Mouse (Mus musculus) ES-E14 (cell line): ENCODE measurements around the gene Mex3a. TPM values are rescaled to one million over a fixed set of nuclear protein-coding genes. Genes with fewer than 3 reads are reported as not detected.

Source experiments
- DNase-seq: peaks from one replicate; pipeline ENCODE4 v3.0.0-alpha.2; 2013; ENCODE audit warnings: low read depth, low spot score
- H3K27ac ChIP-seq: 2 replicates; pipeline ENCODE4 v1.5.1; 2012; ENCODE audit warnings: low read depth, mild to moderate bottlenecking, low read length, moderate library complexity, mixed read lengths; ENCODE audit not compliant: poor library complexity, insufficient read depth, severe bottlenecking
- H3K36me3 ChIP-seq: 2 replicates; pipeline ENCODE4 v1.6.1; 2012; ENCODE audit warnings: mild to moderate bottlenecking, low read length, moderate library complexity, mixed read lengths; ENCODE audit not compliant: control insufficient read depth, poor library complexity, insufficient read depth, severe bottlenecking
- H3K4me1 ChIP-seq, 2 experiments: fragments of 150-350 bp in 1 of 2; sonication (generic) in 1 of 2; 2 replicates each; pipeline ENCODE4 v1.6.1; 2012; ENCODE audit warnings: low read length in 2 of 2, mild to moderate bottlenecking in 1 of 2, mixed read lengths in 1 of 2; ENCODE audit not compliant: control insufficient read depth in 2 of 2, insufficient read depth in 2 of 2, poor library complexity in 1 of 2
- H3K4me3 ChIP-seq, 2 experiments: fragments of 150-350 bp in 1 of 2; sonication (generic) in 1 of 2; 2 replicates each; pipeline ENCODE4 v1.5.1; 2012; ENCODE audit warnings: low read length in 2 of 2, low read depth in 1 of 2, mild to moderate bottlenecking in 1 of 2, mixed read lengths in 1 of 2; ENCODE audit not compliant: insufficient read depth in 1 of 2, poor library complexity in 1 of 2, severe bottlenecking in 1 of 2
- H3K9ac ChIP-seq: 2 replicates; pipeline ENCODE4 v1.6.1; 2012; ENCODE audit warnings: low read depth, mild to moderate bottlenecking, low read length, mixed read lengths; ENCODE audit not compliant: poor library complexity, insufficient read depth, severe bottlenecking
- H3K9me3 ChIP-seq: fragments of 150-350 bp; sonication (generic); 2 replicates; pipeline ENCODE4 v1.6.1; 2012; ENCODE audit warnings: low read depth, mild to moderate bottlenecking, low read length; ENCODE audit not compliant: control insufficient read depth, insufficient read depth
- CHD2 ChIP-seq: IDR thresholded peaks from 2 replicates; pipeline ENCODE4 v1.6.1; 2014; ENCODE audit warnings: mild to moderate bottlenecking, low read depth, low read length, inconsistent platforms
- HCFC1 ChIP-seq: IDR thresholded peaks from 2 replicates; pipeline ENCODE4 v1.6.1; 2012; ENCODE audit warnings: low read length, inconsistent platforms, borderline replicate concordance; ENCODE audit not compliant: insufficient read depth
- MAFK ChIP-seq: IDR thresholded peaks from 2 replicates; pipeline ENCODE4 v1.6.1; 2014; ENCODE audit warnings: mild to moderate bottlenecking, low read depth, low read length, inconsistent platforms; ENCODE audit not compliant: insufficient read depth
- ZC3H11A ChIP-seq: IDR thresholded peaks from 2 replicates; pipeline ENCODE4 v1.6.1; 2012; ENCODE audit warnings: low read depth, mild to moderate bottlenecking, inconsistent platforms, low read length, borderline replicate concordance
- ZNF384 ChIP-seq: IDR thresholded peaks from 2 replicates; pipeline ENCODE4 v1.6.1; 2012; ENCODE audit warnings: low read depth, low read length, inconsistent platforms
- in situ Hi-C, 2 experiments: fragments of 600-800 bp; cut with MboI; formaldehyde crosslinking; loops; one replicate each; pipeline ENCODE4 v1.15.1; 2025; ENCODE audit warnings: low sequenced_read_pairs in 2 of 2, inconsistent platforms in 1 of 2; ENCODE audit not compliant: unreplicated experiment in 2 of 2
- total RNA-seq: library from RNA; depleted of rRNA; stranded (reverse); fragments of 300-350 nt; gene quantifications from 2 replicates; pipeline ENCODE4 v1.2.3, GENCODE M21; 2012

Mex3a gene
- total RNA-seq, 1 experiment = 24.9 TPM

- H3K36me3 ChIP-seq = peaks cover 50% of the 10 kb centered on the region
- peak overlapping the region; percentile 31 to 63; a peak in 3 of 4 replicates for H3K4me3 ChIP-seq
- H3K9me3 ChIP-seq = no peaks in the 10 kb centered on the region
- peak overlapping the region; percentile 95 for H3K27ac ChIP-seq
- TF ChIP-seq ZNF384 (no peak), ZC3H11A (no peak), MAFK (no peak), HCFC1 (no peak), CHD2 (no peak)
- H3K4me1 ChIP-seq = peaks cover 4 to 26% of the 10 kb centered on the region in 2 experiments
- in situ Hi-C loops = no loop called here
- DNase-seq = no peak
- H3K9ac ChIP-seq = peak overlapping the region; percentile 76; the same call in 1 of the 2 replicates
Observed at GRCm38 (mm10) chr3:88569093-88569492, 36.9 kb downstream of the Mex3a start.

GRCm38 (mm10) chr3:88569694-88570093 is 37.5 kb downstream of the Mex3a start:
- in situ Hi-C loops = no loop called here
- Histone ChIP-seq H3K4me1 (peaks cover 4 to 25% of the 10 kb centered on the region in 2 experiments), H3K36me3 (peaks cover 44% of the 10 kb centered on the region), H3K9me3 (no peaks in the 10 kb centered on the region), H3K9ac (peak overlapping the region; percentile 76), H3K4me3 (peak overlapping the region; percentile 36 to 63), H3K27ac (peak overlapping the region; percentile 95)
- TF ChIP-seq ZC3H11A = no peak
- no peak for TF ChIP-seq HCFC1
- no peak for TF ChIP-seq CHD2
- no peak for TF ChIP-seq MAFK
- no peak for TF ChIP-seq ZNF384
- no peak for DNase-seq

GRCm38 (mm10) chr3:88570341-88570740 is 38.1 kb downstream of the Mex3a start:
- in situ Hi-C loops = no loop called here
- peaks cover 38% of the 10 kb centered on the region for H3K36me3 ChIP-seq
- H3K4me3 ChIP-seq = peak overlapping the region; percentile 36 to 63
- no peaks in the 10 kb centered on the region for H3K9me3 ChIP-seq
- no peak for DNase-seq
- no peak for TF ChIP-seq CHD2
- TF ChIP-seq MAFK = no peak
- no peak for TF ChIP-seq HCFC1
- peaks cover 4 to 23% of the 10 kb centered on the region in 2 experiments for H3K4me1 ChIP-seq
- peak overlapping the region; percentile 95 for H3K27ac ChIP-seq
- H3K9ac ChIP-seq = peak overlapping the region; percentile 76

- peak overlapping the region; percentile 95 for H3K27ac ChIP-seq
- no peaks in the 10 kb centered on the region for H3K9me3 ChIP-seq
- peaks cover 24% of the 10 kb centered on the region for H3K36me3 ChIP-seq
- DNase-seq = peak; percentile 86
- H3K4me1 ChIP-seq = peaks cover 4 to 13% of the 10 kb centered on the region in 2 experiments
- in situ Hi-C loops = no loop called here
- no peak overlapping the region for H3K4me3 ChIP-seq
- TF ChIP-seq CHD2 = peak; percentile 67
- no peak for TF ChIP-seq HCFC1
- peak overlapping the region; percentile 51 for H3K9ac ChIP-seq
Observed at GRCm38 (mm10) chr3:88571856-88572255, 39.7 kb downstream of the Mex3a start.

GRCm38 (mm10) chr3:88572835-88573234 is 40.6 kb downstream of the Mex3a start:
- peak; percentile 84 for DNase-seq
- no peak for TF ChIP-seq ZC3H11A
- peak; percentile 72 for TF ChIP-seq CHD2
- H3K9ac ChIP-seq = 0 out of 2 replicates have a peak overlapping the region, but pooled peaks have one; percentile 45
- H3K4me3 ChIP-seq = no peak overlapping the region
- H3K36me3 ChIP-seq = peaks cover 20% of the 10 kb centered on the region
- H3K9me3 ChIP-seq = no peaks in the 10 kb centered on the region
- in situ Hi-C loops = no loop called here
- H3K27ac ChIP-seq = peak overlapping the region; percentile 98; the same call in 1 of the 2 replicates
- H3K4me1 ChIP-seq = peaks cover 4 to 13% of the 10 kb centered on the region in 2 experiments
